Mouse (Mus musculus): ENCODE data around the gene Jade2. TPM values are rescaled to one million over a fixed set of nuclear protein-coding genes. Genes with fewer than 3 reads are reported as not detected.

Gene Jade2
- 8.4 and 9.4 TPM in 2 replicates for total RNA-seq (2023)

GRCm38 (mm10) chr11:51857081-51857671, at the start of gene Jade2:
Jade2 (minus strand) TSS chr11:51857653.

Other genes starting within 250 kb of the Jade2 start
- gene Nhp2, start 237.9 kb downstream of the Jade2 start, total RNA-seq (2023) = 28.5 and 34.4 TPM in 2 replicates
- 73.4 and 93.7 TPM in 2 replicates for gene Rmnd5b, start 221.8 kb downstream of the Jade2 start, total RNA-seq (2023)
- 6.0 and 11.2 TPM in 2 replicates for gene N4bp3, start 206.8 kb downstream of the Jade2 start, total RNA-seq (2023)
- 0.48 and 0.60 TPM in 2 replicates for gene D930048N14Rik, start 206.7 kb downstream of the Jade2 start, total RNA-seq (2023)
- 6.5 and 7.1 TPM in 2 replicates for gene 0610009B22Rik, start 168.8 kb downstream of the Jade2 start, total RNA-seq (2023)
- 26.7 and 31.6 TPM in 2 replicates for gene Sec24a, start 94.0 kb downstream of the Jade2 start, total RNA-seq (2023)
- 18.8 and 25.3 TPM in 2 replicates for gene Sar1b, start 94.0 kb downstream of the Jade2 start, total RNA-seq (2023)
- gene Cdkn2aipnl, start 110.0 kb upstream of the Jade2 start, total RNA-seq (2023) = 26.0 and 30.6 TPM in 2 replicates
- 185 and 215 TPM in 2 replicates for gene Ube2b, start 143.1 kb upstream of the Jade2 start, total RNA-seq (2023)
- 2.2 and 3.9 TPM in 2 replicates for gene Cdkl3, start 146.6 kb upstream of the Jade2 start, total RNA-seq (2023)
- gene Ppp2ca, start 241.0 kb upstream of the Jade2 start, total RNA-seq (2023) = 112 and 126 TPM in 2 replicates